Mouse (Mus musculus) stomach, embryonic 16.5 days (tissue): ENCODE measurements around the gene Acer3. TPM values are rescaled to one million over a fixed set of nuclear protein-coding genes. Genes with fewer than 3 reads are reported as not detected.
"Not testable (repeated sequence)": the region's sequence is repeated elsewhere in the genome, so short reads cannot be mapped to it uniquely, and the experiment has no call there.

Experiments
- ATAC-seq: fragments of 200-750 bp; cut with Nextera tagmentation; 2 replicates; pipeline ENCODE4 v1.8.0; 2017; ENCODE audit warnings: moderate number of reproducible peaks, moderate TSS enrichment; ENCODE audit not compliant: insufficient read depth, low FRiP score
- H3K27ac ChIP-seq: fragments of 300-500 bp; sonication (generic); 2 replicates; pipeline ENCODE4 v1.5.1; 2014; ENCODE audit warnings: low read length
- H3K27me3 ChIP-seq: fragments of 300-500 bp; sonication (generic); 2 replicates; pipeline ENCODE4 v1.6.1; 2014; ENCODE audit warnings: low read length, control low read depth, mixed read lengths; ENCODE audit not compliant: control insufficient read depth, insufficient read depth
- H3K36me3 ChIP-seq: fragments of 300-500 bp; sonication (generic); 2 replicates; pipeline ENCODE4 v1.6.1; 2014; ENCODE audit warnings: low read length; ENCODE audit not compliant: control insufficient read depth, insufficient read depth
- H3K4me1 ChIP-seq: fragments of 300-500 bp; sonication (generic); 2 replicates; pipeline ENCODE4 v1.6.1; 2014; ENCODE audit warnings: low read length, control low read depth, mixed read lengths; ENCODE audit not compliant: control insufficient read depth, insufficient read depth
- H3K4me2 ChIP-seq: fragments of 300-500 bp; sonication (generic); 2 replicates; pipeline ENCODE4 v1.6.1; 2014; ENCODE audit warnings: low read depth, low read length, mixed read lengths
- H3K4me3 ChIP-seq: fragments of 300-500 bp; sonication (generic); replicated peaks from 2 replicates; pipeline ENCODE4 v1.5.1; 2014; ENCODE audit warnings: mild to moderate bottlenecking, low read length
- H3K9ac ChIP-seq: fragments of 300-500 bp; sonication (generic); 2 replicates; pipeline ENCODE4 v1.6.1; 2014; ENCODE audit warnings: low read length
- H3K9me3 ChIP-seq: fragments of 300-500 bp; sonication (generic); replicated peaks from 2 replicates; pipeline ENCODE4 v1.6.1; 2016; ENCODE audit warnings: low read length, control low read depth; ENCODE audit not compliant: control insufficient read depth
- WGBS: fragments of 180-500 bp; shearing (Covaris S2); extraction: QIAGEN DNeasy Blood & Tissue Kit; methylation state at CpG from one replicate; pipeline ENCODE4 v1.1.7; 2014; 5-methylcytosine and 5-hydroxymethylcytosine counted together
- polyA plus RNA-seq: library from polyadenylated mRNA; unstranded; fragments of >200 nt; fragmentation: Nextera tagmentation; extraction: Ambion mirVana; gene quantifications from 2 replicates; pipeline ENCODE4 v1.2.1, GENCODE M21; 2015

Gene Acer3
- polyA plus RNA-seq, 1 experiment from 2014 or later = 28.8 TPM

GRCm38 (mm10) chr7:98268166-98268565 is 52.8 kb downstream of the Acer3 start:
- Histone ChIP-seq H3K9ac (0 out of 2 replicates have a peak overlapping the region, but pooled peaks have one; percentile 43), H3K4me3 (peak overlapping the region; percentile 26), H3K4me2 (0 out of 2 replicates have a peak overlapping the region, but pooled peaks have one; percentile 24)
- not testable (repeated sequence) for H3K27ac ChIP-seq, H3K9me3 ChIP-seq, H3K36me3 ChIP-seq, H3K27me3 ChIP-seq, ATAC-seq, H3K4me1 ChIP-seq
- 28% methylated on average over 15 of the region's 15 CpGs for WGBS

DNA sequence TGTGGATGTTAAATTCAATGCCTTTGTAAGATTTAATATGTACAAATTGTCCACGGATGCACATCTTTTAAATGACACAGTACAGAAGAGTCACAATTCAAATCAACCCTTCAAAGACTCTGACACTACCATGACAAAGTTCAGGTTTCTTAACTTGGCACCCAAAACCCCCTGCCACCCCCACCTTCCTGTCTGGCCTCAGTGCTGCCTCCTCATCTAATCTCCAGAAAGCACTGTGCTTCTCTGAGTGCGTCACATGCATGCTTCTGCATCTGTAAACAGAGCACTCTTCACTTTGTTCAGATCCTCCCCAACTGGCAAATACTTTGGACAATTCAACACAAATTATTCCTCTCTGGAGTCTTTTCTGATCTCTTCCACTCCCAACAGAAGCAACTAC is 68.5 kb downstream of the Acer3 start:
- Histone ChIP-seq H3K9me3 (no peaks in the 10 kb centered on the region), H3K27ac (no peak overlapping the region), H3K4me2 (no peak overlapping the region), H3K27me3 (no peaks in the 10 kb centered on the region), H3K4me1 (no peaks in the 10 kb centered on the region), H3K4me3 (no peak overlapping the region), H3K9ac (no peak overlapping the region), H3K36me3 (no peaks in the 10 kb centered on the region)
- 81% methylated on average over 2 of the region's 2 CpGs for WGBS
- ATAC-seq = no peak

GRCm38 (mm10) chr7:98236686-98237359 is 84.2 kb downstream of the Acer3 start:
- H3K9ac ChIP-seq = no peak overlapping the region
- no peak overlapping the region for H3K27ac ChIP-seq
- H3K4me2 ChIP-seq = no peak overlapping the region
- no peak overlapping the region for H3K4me3 ChIP-seq
- H3K9me3 ChIP-seq = no peaks in the 10 kb centered on the region
- H3K27me3 ChIP-seq = no peaks in the 10 kb centered on the region
- H3K36me3 ChIP-seq = no peaks in the 10 kb centered on the region
- H3K4me1 ChIP-seq = no peaks in the 10 kb centered on the region
- WGBS = 69% methylated on average over 3 of the region's 3 CpGs
- ATAC-seq = no peak

- Histone ChIP-seq H3K9me3 (no peaks in the 10 kb centered on the region), H3K27ac (no peak overlapping the region), H3K9ac (no peak overlapping the region), H3K27me3 (no peaks in the 10 kb centered on the region), H3K4me2 (no peak overlapping the region), H3K36me3 (no peaks in the 10 kb centered on the region), H3K4me3 (no peak overlapping the region), H3K4me1 (no peaks in the 10 kb centered on the region)
- ATAC-seq = no peak
- WGBS = 92% methylated on average over 4 of the region's 4 CpGs
Observed at GRCm38 (mm10) chr7:98223796-98224195, 97.2 kb downstream of the Acer3 start.

DNA sequence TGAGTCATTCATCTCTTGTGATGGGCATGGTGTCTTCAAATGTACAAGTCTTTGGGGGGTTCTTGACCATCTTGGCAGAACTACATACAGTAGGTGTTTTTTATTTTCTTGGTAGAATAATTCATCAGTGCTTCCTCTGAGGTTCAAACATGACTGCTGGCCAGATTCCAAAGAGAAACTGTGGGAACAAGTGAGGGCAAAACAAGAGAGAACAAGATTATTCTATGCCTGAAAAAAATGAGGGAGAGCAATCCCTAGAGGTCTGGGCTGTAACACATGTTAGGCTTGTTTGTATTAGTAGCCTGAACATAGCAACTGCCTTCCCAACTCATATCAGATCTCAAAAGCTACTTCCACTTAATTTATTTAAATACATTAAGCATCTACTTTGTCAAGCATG is 104.3 kb downstream of the Acer3 start:
- Histone ChIP-seq H3K27me3 (no peaks in the 10 kb centered on the region), H3K4me2 (no peak overlapping the region), H3K9me3 (no peaks in the 10 kb centered on the region), H3K4me3 (no peak overlapping the region), H3K36me3 (no peaks in the 10 kb centered on the region), H3K4me1 (no peaks in the 10 kb centered on the region), H3K9ac (no peak overlapping the region), H3K27ac (no peak overlapping the region)
- no peak for ATAC-seq

DNA sequence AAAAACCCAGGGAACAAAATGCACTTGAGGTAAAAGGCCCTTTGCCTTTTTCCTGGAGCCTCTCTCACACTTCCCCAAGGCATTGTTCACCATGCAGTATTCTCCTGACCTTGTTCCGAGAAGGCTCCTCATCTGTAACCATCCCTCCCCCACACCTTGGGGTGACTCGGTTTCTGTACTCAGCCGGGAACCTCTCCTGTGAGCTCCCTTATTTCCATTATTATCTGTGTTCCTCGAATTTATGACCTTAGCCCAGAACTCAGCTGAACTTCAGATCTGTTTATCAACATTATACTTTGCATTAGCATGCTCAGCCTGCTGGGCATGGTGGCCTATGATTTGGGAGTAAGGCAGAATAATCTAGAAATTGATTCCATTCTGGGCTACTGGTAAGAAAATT is 118.1 kb downstream of the Acer3 start:
- no peak overlapping the region for H3K27ac ChIP-seq
- no peak overlapping the region for H3K4me3 ChIP-seq
- no peak for ATAC-seq
- H3K4me1 ChIP-seq = no peaks in the 10 kb centered on the region
- WGBS = 68% methylated on average over 4 of the region's 4 CpGs
- no peaks in the 10 kb centered on the region for H3K27me3 ChIP-seq
- no peaks in the 10 kb centered on the region for H3K9me3 ChIP-seq
- H3K4me2 ChIP-seq = no peak overlapping the region
- no peak overlapping the region for H3K9ac ChIP-seq
- no peaks in the 10 kb centered on the region for H3K36me3 ChIP-seq

- no peak for ATAC-seq
- 61% methylated on average over 5 of the region's 5 CpGs for WGBS
- Histone ChIP-seq H3K27me3 (no peaks in the 10 kb centered on the region), H3K4me2 (no peak overlapping the region), H3K9ac (no peak overlapping the region), H3K36me3 (no peaks in the 10 kb centered on the region), H3K4me3 (no peak overlapping the region), H3K4me1 (no peaks in the 10 kb centered on the region), H3K9me3 (no peaks in the 10 kb centered on the region), H3K27ac (no peak overlapping the region)
Observed at GRCm38 (mm10) chr7:98201493-98202028, 119.4 kb downstream of the Acer3 start.

GRCm38 (mm10) chr7:98200396-98200795 is 120.6 kb downstream of the Acer3 start:
- no peak for ATAC-seq

DNA sequence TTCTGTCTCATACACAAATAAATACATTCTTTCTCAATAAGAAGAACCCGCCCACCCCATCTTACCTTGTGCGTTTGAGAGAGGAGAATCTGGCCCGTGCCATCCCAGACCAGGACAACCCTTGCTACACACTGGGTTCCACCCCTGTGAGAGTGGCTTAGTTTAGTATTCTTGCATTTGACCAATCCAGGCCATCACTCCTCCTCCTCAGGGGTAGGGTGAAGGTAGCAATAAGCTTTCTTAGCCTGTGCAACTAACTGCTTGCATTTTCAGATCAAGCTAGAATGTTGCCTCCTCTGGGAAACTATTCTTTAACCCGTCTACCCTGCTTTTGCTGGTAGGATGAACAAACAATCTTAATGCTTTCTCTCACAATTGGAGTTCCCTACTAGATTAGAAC is 121.6 kb downstream of the Acer3 start, which contains the start of gene B3gnt6:
Gene B3gnt6 (minus strand): TSS at position 101 of the 400 bp plus-strand sequence.
- no peak within 1 kb of the TSS for H3K9ac ChIP-seq
- peaks cover 19% of the 10 kb centered on the region for H3K27me3 ChIP-seq
- no peak for ATAC-seq
- H3K4me3 ChIP-seq = no peak within 1 kb of the TSS
- H3K27ac ChIP-seq = no peak within 1 kb of the TSS
- peaks cover 2% of the 10 kb centered on the region for H3K4me1 ChIP-seq
- no peaks in the 10 kb centered on the region for H3K36me3 ChIP-seq
- no peaks in the 10 kb centered on the region for H3K9me3 ChIP-seq
- no peak within 1 kb of the TSS for H3K4me2 ChIP-seq
- 79% methylated on average over 4 of the region's 4 CpGs for WGBS

More at GRCm38 (mm10) chr7:98200396-98200795, 120.6 kb downstream of the Acer3 start:
- Histone ChIP-seq H3K4me2 (no peak overlapping the region), H3K4me1 (no peaks in the 10 kb centered on the region), H3K4me3 (no peak overlapping the region), H3K27me3 (peaks cover 9% of the 10 kb centered on the region), H3K9me3 (no peaks in the 10 kb centered on the region), H3K9ac (no peak overlapping the region), H3K36me3 (no peaks in the 10 kb centered on the region), H3K27ac (no peak overlapping the region)
- 82% methylated on average over 3 of the region's 3 CpGs for WGBS
